Mouse (Mus musculus) Patski (cell line): ENCODE results near the gene Stard3. TPM values are rescaled to one million over a fixed set of nuclear protein-coding genes. Genes with fewer than 3 reads are reported as not detected.
A peak's percentile ranks its signal among the peaks of the same experiment; 100 is the strongest.

Experiments used
- ATAC-seq: fragments of 100-300 bp; one replicate; pipeline ENCODE4 v1.8.0; 2021
- CTCF ChIA-PET: fragments of 350-600 bp; sonication (Branson Sonifier 250); formaldehyde crosslinking; loops from one replicate; lab custom pipeline; 2022; ENCODE audit warnings: inconsistent platforms; lab: Charles Lee
- POLR2A ChIA-PET: fragments of 350-600 bp; sonication (Branson Sonifier 250); formaldehyde crosslinking; loops from one replicate; lab custom pipeline; 2022; ENCODE audit warnings: antibody characterized with exemption, inconsistent platforms; lab: Charles Lee
- DNase-seq: peaks from one replicate; pipeline ENCODE4 v3.0.0-alpha.2; 2011; ENCODE audit warnings: low read depth, low spot score
- H3K27me3 ChIP-seq: fragments of 371-371 bp; one replicate; pipeline ENCODE4 v1.5.1; 2021
- CTCF ChIP-seq: fragments of 100-300 bp; IDR thresholded peaks from one replicate; pipeline ENCODE4 v1.5.1; 2021
- in situ Hi-C: fragments of 300-500 bp; cut with MboI; formaldehyde crosslinking; loops from 3 replicates; pipeline ENCODE4 v1.11.1; 2018; ENCODE audit warnings: low pct_unique_long_range_greater_than_20kb, mixed read lengths
- polyA plus RNA-seq: library from polyadenylated mRNA; unstranded; gene quantifications from one replicate; pipeline ENCODE4 v1.2.3, GENCODE M21; 2021

Stard3 gene
- polyA plus RNA-seq, 1 experiment from 2014 or later = 46.3 TPM

DNA sequence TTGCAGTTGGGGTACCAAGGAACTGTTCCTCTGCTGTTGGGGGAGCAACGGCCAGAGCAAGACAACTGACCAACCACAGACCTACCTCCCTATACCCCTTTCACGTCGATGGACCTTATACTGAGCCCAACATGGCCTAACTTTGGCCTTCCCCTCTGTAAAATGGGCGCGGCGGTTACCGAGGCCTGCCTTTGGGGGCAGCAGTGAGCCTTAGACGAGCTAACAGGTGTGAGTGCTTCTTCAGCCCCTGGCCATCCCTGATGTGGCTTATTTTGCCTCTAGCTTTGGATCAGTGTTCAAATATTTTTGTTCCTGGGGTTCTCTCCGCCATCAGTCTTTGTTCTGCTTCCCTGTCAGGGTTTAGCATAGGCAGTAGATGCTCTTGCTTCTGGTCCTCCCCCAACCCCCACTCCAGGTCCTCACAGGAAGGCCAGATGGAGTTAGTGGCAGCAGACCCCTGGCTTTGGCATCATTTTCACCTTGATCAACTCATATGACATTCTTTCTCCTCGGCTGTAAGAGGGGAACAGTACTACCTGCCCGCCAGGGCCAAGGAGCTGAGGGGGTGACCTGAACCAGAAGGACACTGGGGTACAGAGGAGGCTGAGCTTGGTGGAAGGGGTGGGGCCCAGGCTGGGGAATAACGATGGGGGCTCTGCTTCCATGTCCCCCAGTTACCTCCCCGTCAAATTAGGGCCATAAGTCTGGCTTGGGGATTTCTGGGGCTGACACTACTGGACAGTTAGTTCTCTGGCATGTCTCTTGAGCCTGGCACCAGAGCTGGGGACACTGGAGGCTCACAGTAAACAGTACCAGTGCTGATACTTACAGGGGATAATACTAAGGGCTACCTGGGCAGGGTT, 21.7 kb upstream of the Stard3 start:
- POLR2A ChIA-PET = no interaction called here
- CTCF ChIA-PET = interaction anchor here (1.4 kb wide), 1 partner anchor 18 kb away, joined by 3 read pairs; no protein-coding TSS in a partner anchor
- peaks cover 57% of the 10 kb centered on the region for H3K27me3 ChIP-seq
- TF ChIP-seq CTCF = no peak
- in situ Hi-C loops = loop anchor here (5.0 kb wide), 1 partner anchor 69 kb away; no protein-coding TSS in a partner anchor
- no peak for ATAC-seq
- DNase-seq = no peak

DNA sequence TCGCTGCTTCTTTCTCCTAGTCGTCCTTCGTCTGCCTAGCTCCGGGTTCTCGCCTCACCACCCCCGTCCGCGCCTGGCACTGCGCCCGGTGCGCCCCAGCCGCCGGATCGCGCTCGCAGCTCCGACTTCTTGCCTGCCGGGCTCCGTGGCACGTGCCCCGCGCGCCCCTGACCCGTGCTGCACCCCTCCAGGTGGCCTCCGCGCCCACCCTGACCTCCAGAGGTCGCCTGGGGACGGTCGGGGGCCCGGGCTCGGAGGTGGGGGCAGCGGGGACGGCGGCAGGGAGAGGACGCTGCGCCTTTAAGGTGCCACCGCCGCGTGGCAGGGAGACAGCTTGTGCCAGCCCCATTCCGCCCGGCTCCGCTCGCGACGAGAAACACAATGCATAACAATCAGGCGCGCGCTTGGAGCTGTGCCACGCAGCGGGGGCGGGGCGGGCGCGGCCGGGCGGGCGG, 19.6 kb upstream of the Stard3 start:
- peaks cover 41% of the 10 kb centered on the region for H3K27me3 ChIP-seq
- no peak for ATAC-seq
- POLR2A ChIA-PET = interaction anchor here (0.5 to 1.1 kb wide), 3 partner anchors 10 to 24 kb away, joined by 3 to 4 read pairs (median 3); no protein-coding TSS in a partner anchor
- CTCF ChIA-PET = interaction anchor here (1.1 kb wide), 1 partner anchor 35 kb away, joined by 3 read pairs; no protein-coding TSS in a partner anchor
- in situ Hi-C loops = loop anchor here (5.0 kb wide), 1 partner anchor 71 kb away; no protein-coding TSS in a partner anchor
- no peak for DNase-seq
- no peak for TF ChIP-seq CTCF

DNA sequence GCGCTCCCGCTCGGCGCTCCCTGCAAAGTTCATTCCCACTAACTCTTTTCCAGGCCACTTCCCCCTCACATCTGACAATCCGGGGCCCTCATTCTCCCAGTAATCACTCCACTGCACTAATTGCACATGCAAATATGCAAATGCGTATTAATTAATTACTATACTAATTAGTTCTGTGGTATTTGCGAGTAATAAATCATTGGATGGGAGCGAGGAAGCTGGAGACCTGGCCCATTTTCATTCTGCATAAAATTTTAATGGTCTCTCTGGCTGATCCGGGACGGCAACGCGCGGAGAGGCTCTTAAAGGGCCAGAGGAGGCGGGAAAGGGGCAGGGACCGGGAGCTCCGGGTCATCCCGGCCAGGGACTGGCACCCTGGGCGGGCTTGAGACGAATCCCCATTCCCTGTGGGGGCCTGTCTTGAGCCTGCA, 19.1 kb upstream of the Stard3 start:
- DNase-seq = no peak

DNA sequence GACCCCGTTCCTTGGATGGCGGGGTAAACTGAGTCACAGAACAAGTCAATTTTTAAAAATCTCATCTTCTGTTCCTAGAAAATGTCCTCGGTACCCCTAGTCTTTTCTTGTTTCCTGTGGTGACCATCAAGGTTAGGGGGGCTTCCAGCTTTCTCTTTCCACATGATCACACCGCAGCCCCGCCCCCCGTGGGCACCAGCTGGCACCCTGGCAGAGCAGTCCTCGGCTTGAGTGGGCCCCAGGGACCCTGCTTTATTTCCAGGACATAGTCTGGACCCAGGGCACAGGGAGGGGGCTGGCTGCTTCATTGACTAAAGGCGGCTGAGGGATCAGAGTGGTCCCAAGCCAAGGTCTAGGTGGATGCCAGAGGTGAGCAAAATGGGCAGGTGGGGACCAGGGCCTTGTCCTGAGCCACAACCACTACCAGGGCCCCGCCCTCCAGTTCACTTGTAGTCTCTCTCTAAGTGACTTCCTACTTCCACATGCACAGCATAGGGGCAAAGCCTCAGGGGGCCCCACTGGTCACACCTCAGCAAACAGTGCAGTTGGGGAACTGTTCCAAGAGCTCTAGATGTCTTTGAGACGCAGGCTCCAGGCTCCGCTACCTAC, 18.4 kb upstream of the Stard3 start:
- CTCF ChIA-PET = no interaction called here
- no peak for TF ChIP-seq CTCF
- in situ Hi-C loops = loop anchor here (5.0 kb wide), 2 partner anchors 72 to 98 kb away; partner anchors contain the start of gene Mien1
- H3K27me3 ChIP-seq = peaks cover 29% of the 10 kb centered on the region
- POLR2A ChIA-PET = interaction anchor here (1.0 to 1.1 kb wide), 2 partner anchors 10 to 98 kb away, joined by 3 to 5 read pairs; no protein-coding TSS in a partner anchor
- DNase-seq (no peak), ATAC-seq (no peak)

More for the DNA sequence above, 19.1 kb upstream of the Stard3 start:
- ChIA-PET POLR2A (interaction anchor here (0.5 to 1.1 kb wide), 3 partner anchors 10 to 25 kb away, joined by 3 to 4 read pairs (median 3); no protein-coding TSS in a partner anchor), CTCF (interaction anchor here (1.1 kb wide), 1 partner anchor 35 kb away, joined by 3 read pairs; no protein-coding TSS in a partner anchor)
- H3K27me3 ChIP-seq = peaks cover 36% of the 10 kb centered on the region
- no peak for ATAC-seq
- TF ChIP-seq CTCF = no peak
- in situ Hi-C loops = loop anchor here (5.0 kb wide), 1 partner anchor 72 kb away; no protein-coding TSS in a partner anchor

DNA sequence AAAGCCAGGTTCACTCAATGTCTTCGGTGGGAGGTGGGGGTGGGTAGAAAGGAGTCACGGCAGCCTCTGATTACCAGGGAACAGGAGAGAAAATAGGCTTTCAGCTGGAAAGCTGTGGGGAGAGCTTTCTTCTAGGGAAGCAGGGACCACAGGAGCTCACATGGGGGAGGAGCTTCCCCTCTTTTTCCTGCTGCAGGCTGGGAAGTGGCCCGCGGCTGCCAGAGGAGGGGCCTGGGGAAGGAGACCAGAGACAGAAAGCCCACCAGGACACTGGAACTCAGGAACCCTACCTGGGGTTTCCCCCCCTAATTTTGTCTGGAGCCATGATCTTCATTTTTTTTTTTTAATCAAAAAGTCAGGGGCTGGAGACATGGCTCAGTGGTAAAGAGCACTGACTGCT, 17.6 kb upstream of the Stard3 start:
- H3K27me3 ChIP-seq = peaks cover 21% of the 10 kb centered on the region
- in situ Hi-C loops = loop anchor here (5.0 kb wide), 1 partner anchor 97 kb away; the partner anchor contains the start of gene Mien1
- ChIA-PET POLR2A (interaction anchor here (1.0 kb wide), 1 partner anchor 99 kb away, joined by 5 read pairs; no protein-coding TSS in a partner anchor), CTCF (no interaction called here)
- no peak for TF ChIP-seq CTCF
- DNase-seq (no peak), ATAC-seq (no peak)

DNA sequence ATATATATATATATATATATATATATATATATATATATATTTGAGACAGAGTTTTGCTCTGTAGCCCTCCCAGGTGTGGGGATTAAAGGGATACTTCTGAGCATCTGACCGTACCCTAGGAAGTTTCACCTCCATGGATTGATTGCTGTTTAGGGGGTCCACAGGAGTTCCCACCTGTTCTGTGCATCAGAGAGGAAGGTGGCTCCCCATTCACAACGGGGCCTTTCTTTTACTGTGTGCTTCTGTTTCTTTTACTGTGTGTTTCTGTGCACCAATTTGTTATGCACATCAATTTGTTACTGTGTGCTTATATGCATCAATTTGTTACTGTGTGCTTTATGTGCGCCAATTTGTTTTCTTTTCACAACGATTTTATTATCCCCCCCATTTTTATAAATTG, 17.0 kb upstream of the Stard3 start:
- no peak for TF ChIP-seq CTCF
- no peak for ATAC-seq
- POLR2A ChIA-PET = interaction anchor here (2.2 kb wide), 1 partner anchor 47 kb away, joined by 7 read pairs; no protein-coding TSS in a partner anchor
- DNase-seq = no peak
- CTCF ChIA-PET = interaction anchor here (1.5 to 4.6 kb wide), 12 partner anchors 15 to 117 kb away, joined by 3 to 75 read pairs (median 14); partner anchors contain the start of genes Mien1, Stard3 and Tcap
- H3K27me3 ChIP-seq = peaks cover 17% of the 10 kb centered on the region
- in situ Hi-C loops = loop anchor here (5.0 kb wide), 1 partner anchor 96 kb away; the partner anchor contains the start of gene Mien1

DNA sequence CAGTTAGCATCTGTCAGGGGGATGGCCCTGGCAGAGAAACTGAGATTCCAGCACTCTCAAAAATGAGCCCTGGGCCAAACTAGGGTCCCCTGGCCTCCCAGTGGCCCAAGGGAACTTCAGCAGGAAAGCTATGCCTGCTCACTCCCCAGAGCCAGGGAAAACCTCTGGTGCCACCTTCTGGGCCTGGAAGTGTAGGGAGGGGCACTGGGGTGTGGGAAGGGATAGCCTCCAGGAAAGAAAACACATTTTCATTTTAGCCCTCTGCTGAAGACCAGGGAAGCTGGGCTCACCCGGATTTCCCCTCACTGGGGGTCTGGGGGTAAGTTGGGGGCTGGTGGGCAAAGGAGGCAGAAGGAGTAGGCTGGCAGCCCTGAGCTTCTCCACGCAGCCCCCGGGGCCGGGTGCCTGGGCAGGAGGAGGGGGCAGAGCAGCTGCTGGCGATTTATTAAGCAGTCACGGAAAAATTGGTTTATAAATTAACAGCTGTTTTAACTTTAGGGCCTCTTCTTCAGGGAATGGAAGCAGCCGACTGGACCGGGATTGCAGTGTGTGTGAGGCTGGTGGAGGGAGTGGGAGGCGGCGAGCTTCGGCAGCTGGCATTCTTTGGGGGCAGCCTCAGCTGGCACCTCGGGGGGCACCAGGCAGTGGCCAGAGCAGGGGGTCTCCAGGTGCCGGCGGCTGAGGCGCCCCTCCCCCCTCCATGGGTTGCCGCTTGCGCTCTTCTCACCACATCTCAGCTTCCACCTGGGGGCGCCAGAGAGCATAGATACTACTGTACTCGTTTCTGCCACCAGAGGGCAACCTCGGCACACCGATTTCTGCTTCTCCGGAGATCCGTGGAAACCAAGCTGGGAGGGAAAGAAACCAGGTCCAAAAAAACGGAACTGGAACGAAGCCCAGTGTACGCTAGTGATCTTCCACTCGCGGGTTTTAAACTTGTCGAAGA, 15.9 kb upstream of the Stard3 start:
- peak; percentile 100 for TF ChIP-seq CTCF
- peak; percentile 49 for ATAC-seq
- in situ Hi-C loops = loop anchor here (5.0 kb wide), 1 partner anchor 95 kb away; the partner anchor contains the start of gene Mien1
- CTCF ChIA-PET = interaction anchor here (0.6 to 4.6 kb wide), 41 partner anchors 8 to 330 kb away, joined by 3 to 75 read pairs (median 6); partner anchors contain the start of genes Erbb2, Grb7, Mien1 and Pgap3
- POLR2A ChIA-PET = interaction anchor here (0.7 to 2.2 kb wide), 4 partner anchors 14 to 46 kb away, joined by 3 to 7 read pairs (median 4); partner anchors contain the start of gene Stard3
- no peak for DNase-seq
- H3K27me3 ChIP-seq = peaks cover 6% of the 10 kb centered on the region

DNA sequence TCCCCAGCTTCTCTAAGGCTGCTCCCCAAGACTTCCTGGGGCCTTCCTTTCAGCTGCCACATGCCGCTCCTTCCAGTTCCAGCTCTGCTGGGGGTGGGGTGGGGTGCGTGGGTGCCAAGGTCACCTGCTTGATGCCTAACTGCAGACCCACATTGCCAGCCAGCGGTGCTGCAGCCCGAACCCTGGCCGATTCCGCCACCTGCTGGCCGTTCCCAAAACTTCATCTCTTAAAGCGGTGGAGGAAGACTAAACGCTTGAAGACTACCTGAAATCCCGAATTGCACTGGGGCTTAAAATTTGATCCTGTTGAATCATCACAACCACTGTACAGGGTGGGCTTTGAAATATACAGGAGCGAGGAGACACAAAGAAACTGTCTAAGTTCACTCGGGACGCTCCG, 12.9 kb upstream of the Stard3 start:
- DNase-seq = no peak
- no peaks in the 10 kb centered on the region for H3K27me3 ChIP-seq
- in situ Hi-C loops = no loop called here
- TF ChIP-seq CTCF = no peak
- CTCF ChIA-PET = interaction anchor here (1.0 to 4.6 kb wide), 4 partner anchors 11 to 39 kb away, joined by 3 to 75 read pairs (median 39); partner anchors contain the start of gene Stard3
- POLR2A ChIA-PET = interaction anchor here (0.6 to 1.2 kb wide), 2 partner anchors 9 to 13 kb away, joined by 3 read pairs; partner anchors contain the start of gene Stard3
- ATAC-seq = no peak
